Mouse (Mus musculus) liver, embryonic 15.5 days (tissue): Measurements from ENCODE around the gene Dcun1d4. TPM values are rescaled to one million over a fixed set of nuclear protein-coding genes. Genes with fewer than 3 reads are reported as not detected.
"Not testable (repeated sequence)": the region's sequence is repeated elsewhere in the genome, so short reads cannot be mapped to it uniquely, and the experiment has no call there.

Experiments
- ATAC-seq: fragments of 200-750 bp; cut with Nextera tagmentation; 2 replicates; pipeline ENCODE4 v1.8.0; 2017; ENCODE audit warnings: moderate number of reproducible peaks, mild to moderate bottlenecking, moderate library complexity; ENCODE audit not compliant: insufficient read depth
- H3K27ac ChIP-seq: fragments of 300-500 bp; sonication (generic); replicated peaks from 2 replicates; pipeline ENCODE4 v1.5.1; 2015; ENCODE audit warnings: mild to moderate bottlenecking, inconsistent platforms
- H3K27me3 ChIP-seq: fragments of 300-500 bp; sonication (generic); 2 replicates; pipeline ENCODE4 v1.6.1; 2015; ENCODE audit warnings: mild to moderate bottlenecking, inconsistent platforms
- H3K36me3 ChIP-seq: fragments of 300-500 bp; sonication (generic); replicated peaks from 2 replicates; pipeline ENCODE4 v1.6.1; 2015; ENCODE audit warnings: moderate library complexity, mild to moderate bottlenecking, inconsistent platforms
- H3K4me1 ChIP-seq: fragments of 300-500 bp; sonication (generic); replicated peaks from 2 replicates; pipeline ENCODE4 v1.6.1; 2015; ENCODE audit warnings: inconsistent platforms
- H3K4me2 ChIP-seq: fragments of 300-500 bp; sonication (generic); 2 replicates; pipeline ENCODE4 v1.6.1; 2015; ENCODE audit warnings: moderate library complexity, mild to moderate bottlenecking, inconsistent platforms
- H3K4me3 ChIP-seq: fragments of 300-500 bp; sonication (generic); replicated peaks from 2 replicates; pipeline ENCODE4 v1.5.1; 2015; ENCODE audit warnings: mild to moderate bottlenecking, inconsistent platforms
- H3K9ac ChIP-seq: fragments of 300-500 bp; sonication (generic); 2 replicates; pipeline ENCODE4 v1.6.1; 2015; ENCODE audit warnings: moderate library complexity, mild to moderate bottlenecking, inconsistent platforms
- H3K9me3 ChIP-seq: fragments of 300-500 bp; sonication (generic); replicated peaks from 2 replicates; pipeline ENCODE4 v1.6.1; 2016; ENCODE audit warnings: inconsistent platforms
- WGBS: fragments of 180-500 bp; shearing (Covaris S2); methylation state at CpG from one replicate; pipeline ENCODE4 v1.1.7; 2015; ENCODE audit warnings: mixed read lengths; ENCODE audit not compliant: insufficient replicate concordance; 5-methylcytosine and 5-hydroxymethylcytosine counted together
- polyA plus RNA-seq: library from polyadenylated mRNA; unstranded; fragments of >200 nt; fragmentation: Nextera tagmentation; extraction: Ambion mirVana; gene quantifications from 2 replicates; pipeline ENCODE4 v1.2.1, GENCODE M21; 2015

The Dcun1d4 gene
- polyA plus RNA-seq, 1 experiment from 2014 or later: 2.5 TPM

- no peak overlapping the region for H3K9ac ChIP-seq
- 66% methylated on average over 7 of the region's 7 CpGs for WGBS
- H3K4me1 ChIP-seq: no peaks in the 10 kb centered on the region
- H3K27ac ChIP-seq: no peak overlapping the region
- H3K9me3 ChIP-seq: no peaks in the 10 kb centered on the region
- no peak for ATAC-seq
- H3K4me3 ChIP-seq: no peak overlapping the region
- no peak overlapping the region for H3K4me2 ChIP-seq
- no peaks in the 10 kb centered on the region for H3K36me3 ChIP-seq
- H3K27me3 ChIP-seq: no peaks in the 10 kb centered on the region
These were observed 601 bp downstream of the Dcun1d4 start for GRCm38 (mm10) chr5:73481401-73481800.

GRCm38 (mm10) chr5:73482381-73482780 is 1.6 kb downstream of the Dcun1d4 start:
- not testable (repeated sequence) for H3K9ac ChIP-seq, H3K27me3 ChIP-seq, ATAC-seq, H3K36me3 ChIP-seq, H3K4me2 ChIP-seq, H3K9me3 ChIP-seq, H3K4me1 ChIP-seq, H3K27ac ChIP-seq, H3K4me3 ChIP-seq
- 62% methylated on average over 1 of the region's 1 CpGs for WGBS

- no peaks in the 10 kb centered on the region for H3K36me3 ChIP-seq
- no peaks in the 10 kb centered on the region for H3K9me3 ChIP-seq
- ATAC-seq: no peak
- no peaks in the 10 kb centered on the region for H3K4me1 ChIP-seq
- peaks cover 9% of the 10 kb centered on the region; the same call in 1 of the 2 replicates for H3K27me3 ChIP-seq
- no peak overlapping the region for H3K9ac ChIP-seq
- H3K4me3 ChIP-seq: no peak overlapping the region
- no peak overlapping the region for H3K4me2 ChIP-seq
- WGBS: 63% methylated on average over 5 of the region's 5 CpGs
- H3K27ac ChIP-seq: no peak overlapping the region
These were observed 3.3 kb downstream of the Dcun1d4 start for GRCm38 (mm10) chr5:73484016-73484615.

GRCm38 (mm10) chr5:73486451-73486850 is 5.7 kb downstream of the Dcun1d4 start:
- no peak for ATAC-seq
- WGBS: 38% methylated on average over 4 of the region's 4 CpGs
- H3K9ac ChIP-seq: no peak overlapping the region
- H3K27ac ChIP-seq: no peak overlapping the region
- H3K27me3 ChIP-seq: peaks cover 10% of the 10 kb centered on the region; the same call in 1 of the 2 replicates
- H3K4me2 ChIP-seq: no peak overlapping the region
- peaks cover 10% of the 10 kb centered on the region for H3K4me1 ChIP-seq
- H3K4me3 ChIP-seq: no peak overlapping the region
- H3K36me3 ChIP-seq: no peaks in the 10 kb centered on the region
- no peaks in the 10 kb centered on the region for H3K9me3 ChIP-seq

DNA sequence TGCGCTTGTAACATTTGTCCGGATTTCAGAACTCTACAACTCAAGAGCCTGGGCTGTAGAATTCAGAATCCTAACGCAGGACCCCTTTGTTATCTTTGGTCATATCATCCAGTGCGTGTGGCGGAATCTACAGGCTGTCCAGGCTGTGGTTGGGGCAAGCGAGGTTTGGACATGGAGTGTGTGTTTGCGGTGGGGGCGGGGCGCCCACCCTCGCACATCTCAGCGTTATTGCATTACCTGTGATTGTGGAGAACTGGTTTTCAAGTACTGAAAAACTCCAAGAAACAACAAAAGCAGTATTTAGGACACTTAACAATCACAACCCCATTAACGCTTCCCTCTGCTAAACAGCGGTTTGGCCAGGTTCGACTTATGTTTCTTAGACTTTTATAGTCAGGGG is 9.1 kb downstream of the Dcun1d4 start:
- no peaks in the 10 kb centered on the region for H3K36me3 ChIP-seq
- no peaks in the 10 kb centered on the region for H3K9me3 ChIP-seq
- no peak for ATAC-seq
- H3K27ac ChIP-seq: 0 out of 2 replicates have a peak overlapping the region, but pooled peaks have one; percentile 10
- whole genome bisulfite sequencing: 3% methylated on average over 14 of the region's 14 CpGs
- H3K4me1 ChIP-seq: peaks cover 26% of the 10 kb centered on the region
- peak overlapping the region; percentile 41 for H3K9ac ChIP-seq
- peak overlapping the region; percentile 82 for H3K4me3 ChIP-seq
- peak overlapping the region; percentile 99 for H3K4me2 ChIP-seq
- H3K27me3 ChIP-seq: peaks cover 10% of the 10 kb centered on the region; the same call in 1 of the 2 replicates

DNA sequence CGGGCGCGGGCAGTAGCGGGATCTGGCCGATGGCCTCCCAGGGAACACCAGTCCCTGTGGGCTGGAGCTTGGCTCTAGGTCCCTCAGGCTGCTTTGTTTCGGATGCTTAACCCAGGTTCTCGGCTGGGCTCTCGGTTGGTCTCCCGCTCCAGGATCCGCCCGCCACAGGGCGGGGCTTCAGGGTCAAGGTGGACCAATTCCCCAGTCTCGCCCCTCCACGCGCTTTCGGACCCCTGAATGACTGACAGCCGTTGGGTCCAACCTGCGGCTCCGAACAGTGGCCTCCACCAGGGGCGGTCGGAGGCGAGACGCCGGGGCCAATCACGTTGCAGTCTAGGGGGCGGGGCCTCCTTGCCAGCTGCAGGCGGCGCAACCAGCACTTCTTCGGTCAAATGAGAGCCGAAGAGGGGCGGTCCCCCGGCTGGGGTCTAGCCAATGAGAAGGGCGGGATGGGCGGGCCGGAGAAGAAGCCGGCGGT is 9.8 kb downstream of the Dcun1d4 start:
- peak overlapping the region; percentile 99 for H3K4me2 ChIP-seq
- H3K9ac ChIP-seq: peak overlapping the region; percentile 72
- H3K36me3 ChIP-seq: no peaks in the 10 kb centered on the region
- peaks cover 26% of the 10 kb centered on the region for H3K4me1 ChIP-seq
- H3K27ac ChIP-seq: 0 out of 2 replicates have a peak overlapping the region, but pooled peaks have one; percentile 66
- H3K4me3 ChIP-seq: peak overlapping the region; percentile 82
- peaks cover 10% of the 10 kb centered on the region; the same call in 1 of the 2 replicates for H3K27me3 ChIP-seq
- WGBS: 0% methylated on average over 37 of the region's 37 CpGs
- peak; percentile 93 for ATAC-seq
- no peaks in the 10 kb centered on the region for H3K9me3 ChIP-seq

GRCm38 (mm10) chr5:73491074-73491836 is 10.5 kb downstream of the Dcun1d4 start:
- H3K27me3 ChIP-seq: peaks cover 10% of the 10 kb centered on the region; the same call in 1 of the 2 replicates

DNA sequence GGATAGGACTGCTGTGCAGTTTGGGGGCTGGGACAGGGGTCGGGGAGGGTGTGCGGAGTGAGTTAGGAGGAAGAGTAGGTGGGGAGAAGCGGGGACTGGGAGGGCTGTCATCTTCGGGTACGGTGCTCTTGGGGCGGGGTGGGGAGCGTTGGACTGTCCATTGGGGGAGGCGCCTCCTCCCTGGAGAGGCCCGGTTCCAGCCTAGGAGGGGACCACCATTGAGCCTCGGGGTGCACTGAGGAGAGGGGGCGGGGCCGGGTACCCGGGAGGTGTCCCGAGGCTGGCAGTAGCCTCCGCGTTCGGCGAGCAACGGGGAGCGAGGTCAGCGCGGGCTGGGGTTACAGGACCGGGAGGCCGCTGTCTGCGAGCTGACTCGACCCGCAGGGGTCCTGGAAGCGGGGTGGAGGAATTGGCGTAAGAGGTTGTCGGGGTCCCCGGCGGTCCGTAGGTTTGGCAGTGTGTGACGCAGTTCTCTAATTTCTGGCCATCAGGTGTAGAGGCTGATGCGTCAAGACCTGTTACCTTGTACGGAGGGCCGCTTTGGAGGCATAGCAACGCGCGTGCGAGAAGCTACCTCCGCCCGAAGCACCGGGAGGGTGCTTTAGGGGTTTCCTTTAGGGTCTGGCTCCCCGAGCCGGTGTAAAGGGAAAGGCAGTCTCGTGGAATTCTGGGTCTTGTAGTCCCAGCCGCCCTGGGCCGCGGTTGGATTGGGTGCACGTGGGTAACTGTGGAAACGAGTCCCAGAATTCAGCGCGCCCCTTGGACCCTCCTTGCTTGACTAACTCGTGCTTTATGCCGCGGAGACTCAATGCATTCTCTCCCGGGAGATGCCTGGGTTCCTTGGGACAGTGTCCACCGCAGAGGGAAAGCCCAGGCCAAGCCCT is 11.3 kb downstream of the Dcun1d4 start:
- Histone ChIP-seq H3K4me2 (peak overlapping the region; percentile 99), H3K27ac (peak overlapping the region; percentile 66; the same call in 1 of the 2 replicates), H3K4me3 (peak overlapping the region; percentile 82), H3K9me3 (no peaks in the 10 kb centered on the region), H3K4me1 (peaks cover 26% of the 10 kb centered on the region), H3K27me3 (peaks cover 10% of the 10 kb centered on the region; the same call in 1 of the 2 replicates), H3K36me3 (no peaks in the 10 kb centered on the region), H3K9ac (peak overlapping the region; percentile 72)
- peak; percentile 35 for ATAC-seq
- 0% methylated on average over 59 of the region's 59 CpGs for WGBS

More at GRCm38 (mm10) chr5:73491074-73491836, 10.5 kb downstream of the Dcun1d4 start:
- peak overlapping the region; percentile 66 for H3K27ac ChIP-seq
- peak overlapping the region; percentile 72 for H3K9ac ChIP-seq
- under 1% methylated on average over 68 of the region's 70 CpGs for WGBS
- H3K4me3 ChIP-seq: peak overlapping the region; percentile 82
- peak; percentile 16 for ATAC-seq
- no peaks in the 10 kb centered on the region for H3K9me3 ChIP-seq
- peak overlapping the region; percentile 99 for H3K4me2 ChIP-seq
- no peaks in the 10 kb centered on the region for H3K36me3 ChIP-seq
- peaks cover 26% of the 10 kb centered on the region for H3K4me1 ChIP-seq

- H3K27me3 ChIP-seq: no peaks in the 10 kb centered on the region
- 55% methylated on average over 3 of the region's 3 CpGs for WGBS
- H3K36me3 ChIP-seq: no peaks in the 10 kb centered on the region
- no peak overlapping the region for H3K4me2 ChIP-seq
- no peaks in the 10 kb centered on the region for H3K9me3 ChIP-seq
- no peak overlapping the region for H3K4me3 ChIP-seq
- peaks cover 12% of the 10 kb centered on the region for H3K4me1 ChIP-seq
- no peak for ATAC-seq
- H3K9ac ChIP-seq: no peak overlapping the region
- H3K27ac ChIP-seq: no peak overlapping the region
These were observed 16.6 kb downstream of the Dcun1d4 start for GRCm38 (mm10) chr5:73497401-73497800.

GRCm38 (mm10) chr5:73498559-73498958 is 17.8 kb downstream of the Dcun1d4 start:
- H3K9ac ChIP-seq: no peak overlapping the region
- no peak overlapping the region for H3K4me3 ChIP-seq
- WGBS: 66% methylated on average over 8 of the region's 8 CpGs
- no peaks in the 10 kb centered on the region for H3K27me3 ChIP-seq
- peaks cover 6% of the 10 kb centered on the region; the same call in 1 of the 2 replicates for H3K4me1 ChIP-seq
- H3K9me3 ChIP-seq: no peaks in the 10 kb centered on the region
- no peaks in the 10 kb centered on the region for H3K36me3 ChIP-seq
- H3K4me2 ChIP-seq: no peak overlapping the region
- H3K27ac ChIP-seq: no peak overlapping the region
- no peak for ATAC-seq
